Mouse (Mus musculus): ENCODE results near the gene Gm13276. TPM values are rescaled to one million over a fixed set of nuclear protein-coding genes. Genes with fewer than 3 reads are reported as not detected.
"Not testable (repeated sequence)": the region's sequence is repeated elsewhere in the genome, so short reads cannot be mapped to it uniquely, and the experiment has no call there.

The Gm13276 gene
- polyA plus RNA-seq, 1 experiment: not detected

GRCm38 (mm10) chr4:88782335-88782734 lies 3.2 kb upstream of the Gm13276 start:
- not testable (repeated sequence) for DNase-seq (ENCODE audit: low spot score)

GRCm38 (mm10) chr4:88788402-88788801 lies 2.9 kb downstream of the Gm13276 start, which contains the start of gene Gm13277:
Gm13277 (plus strand) TSS chr4:88788632.
- not testable (repeated sequence) for DNase-seq (ENCODE audit: low spot score)

- not testable (repeated sequence) for DNase-seq (ENCODE audit: low spot score)
These were observed 5.7 kb downstream of the Gm13276 start, which contains the start of gene Gm13278 for GRCm38 (mm10) chr4:88791250-88791649. Gm13278 (plus strand) TSS chr4:88791550.

GRCm38 (mm10) chr4:88793936-88794675 lies 8.6 kb downstream of the Gm13276 start, which contains the start of gene Gm13275:
Gm13275 (plus strand) TSS chr4:88794487.
- peak; percentile 89 for DNase-seq (ENCODE audit: low spot score)

GRCm38 (mm10) chr4:88797097-88797496 lies 11.6 kb downstream of the Gm13276 start, which contains the start of gene Gm13279:
Gm13279 (plus strand) TSS chr4:88797397.
- not testable (repeated sequence) for DNase-seq (ENCODE audit: low spot score)

- not testable (repeated sequence) for DNase-seq (ENCODE audit: low spot score)
These were observed 13.9 kb downstream of the Gm13276 start, which contains the start of gene Gm13285 for GRCm38 (mm10) chr4:88799365-88799764. Gm13285 (plus strand) TSS chr4:88799665.

- not testable (repeated sequence) for DNase-seq (ENCODE audit: low spot score)
These were observed 17.4 kb downstream of the Gm13276 start, which contains the start of gene Gm13287 for GRCm38 (mm10) chr4:88802954-88803353. Gm13287 (plus strand) TSS chr4:88803254.

- DNase-seq (ENCODE audit: low spot score): not testable (repeated sequence)
These were observed 19.7 kb downstream of the Gm13276 start, which contains the start of gene Gm13288 for GRCm38 (mm10) chr4:88805231-88805630. Gm13288 (plus strand) TSS chr4:88805531.

- not testable (repeated sequence) for DNase-seq (ENCODE audit: low spot score)
These were observed 20.3 kb downstream of the Gm13276 start for GRCm38 (mm10) chr4:88805761-88806160.

- no peak for DNase-seq (ENCODE audit: low spot score)
These were observed 30.4 kb downstream of the Gm13276 start, which contains the start of gene Ifna7 for GRCm38 (mm10) chr4:88815928-88816327. Ifna7 (plus strand) TSS chr4:88816228.

GRCm38 (mm10) chr4:88819659-88820058 lies 34.1 kb downstream of the Gm13276 start, which contains the start of gene Ifna11:
Ifna11 (plus strand) TSS chr4:88819959.
- no peak for DNase-seq (ENCODE audit: low spot score)

GRCm38 (mm10) chr4:88822995-88823394 lies 37.5 kb downstream of the Gm13276 start:
- DNase-seq (ENCODE audit: low spot score): no peak

- not testable (repeated sequence) for DNase-seq (ENCODE audit: low spot score)
These were observed 41.6 kb downstream of the Gm13276 start, which contains the start of gene Ifna6 for GRCm38 (mm10) chr4:88827116-88827515. Ifna6 (plus strand) TSS chr4:88827416.

- DNase-seq (ENCODE audit: low spot score): no peak
These were observed 45.0 kb downstream of the Gm13276 start for GRCm38 (mm10) chr4:88830523-88830922.

GRCm38 (mm10) chr4:88835225-88835624 lies 49.7 kb downstream of the Gm13276 start, which contains the start of gene Ifna5:
Ifna5 (plus strand) TSS chr4:88835525.
- DNase-seq (ENCODE audit: low spot score): not testable (repeated sequence)

Other genes with a start within 250 kb of the Gm13276 start
- not detected in 2 replicates for gene Ifna15, start 227.5 kb upstream of the Gm13276 start, polyA plus RNA-seq (2012; rRNA removed)
- not detected in 2 replicates for gene Ifna14, start 213.9 kb upstream of the Gm13276 start, polyA plus RNA-seq (2012; rRNA removed)
- gene Ifna9, start 193.3 kb upstream of the Gm13276 start, polyA plus RNA-seq (2012; rRNA removed): not detected in 2 replicates
- not detected in 2 replicates for gene Ifna12, start 182.3 kb upstream of the Gm13276 start, polyA plus RNA-seq (2012; rRNA removed)
- gene C87499, start 151.3 kb upstream of the Gm13276 start, polyA plus RNA-seq (2012; rRNA removed): not detected in 2 replicates
- not detected in 2 replicates for gene Ifna13, start 141.2 kb upstream of the Gm13276 start, polyA plus RNA-seq (2012; rRNA removed)
- not detected in 2 replicates for gene Ifna16, start 108.8 kb upstream of the Gm13276 start, polyA plus RNA-seq (2012; rRNA removed)
- not detected in 2 replicates for gene Ifna2, start 101.8 kb upstream of the Gm13276 start, polyA plus RNA-seq (2012; rRNA removed)
- not detected in 2 replicates for gene Ifnab, start 94.3 kb upstream of the Gm13276 start, polyA plus RNA-seq (2012; rRNA removed)
- 0.25 and 0.66 TPM in 2 replicates for gene Gm26566, start 63.9 kb upstream of the Gm13276 start, polyA plus RNA-seq (2012; rRNA removed)
- gene Klhl9, start 63.2 kb upstream of the Gm13276 start, polyA plus RNA-seq (2012; rRNA removed): 40.0 and 42.0 TPM in 2 replicates
- gene Gm13271, start 30.8 kb upstream of the Gm13276 start, polyA plus RNA-seq (2012; rRNA removed): not detected in 2 replicates
- 0.04 and 0.10 TPM in 2 replicates for gene Gm13283, start 25.6 kb upstream of the Gm13276 start, polyA plus RNA-seq (2012; rRNA removed)
- 0.07 TPM in 1 of 2 replicates, not detected in the other for gene Gm13290, start 11.9 kb upstream of the Gm13276 start, polyA plus RNA-seq (2012; rRNA removed)
- gene Gm13289, start 8.8 kb upstream of the Gm13276 start, polyA plus RNA-seq (2012; rRNA removed): not detected in 2 replicates
- gene Gm13272, start 5.9 kb upstream of the Gm13276 start, polyA plus RNA-seq (2012; rRNA removed): not detected in 2 replicates
- 0.12 TPM in 1 of 2 replicates, not detected in the other for gene Ifnz, start 3.6 kb upstream of the Gm13276 start, polyA plus RNA-seq (2012; rRNA removed)
- gene Gm13277, start 2.9 kb downstream of the Gm13276 start, polyA plus RNA-seq (2012; rRNA removed): not detected in 2 replicates
- not detected in 2 replicates for gene Gm13278, start 5.8 kb downstream of the Gm13276 start, polyA plus RNA-seq (2012; rRNA removed)
- not detected in 2 replicates for gene Gm13275, start 8.8 kb downstream of the Gm13276 start, polyA plus RNA-seq (2012; rRNA removed)
- not detected in 2 replicates for gene Gm13279, start 11.7 kb downstream of the Gm13276 start, polyA plus RNA-seq (2012; rRNA removed)
- gene Gm13285, start 14.0 kb downstream of the Gm13276 start, polyA plus RNA-seq (2012; rRNA removed): 0.07 TPM in 1 of 2 replicates, not detected in the other
- 0.15 TPM in 1 of 2 replicates, not detected in the other for gene Gm13287, start 17.5 kb downstream of the Gm13276 start, polyA plus RNA-seq (2012; rRNA removed)
- gene Gm13288, start 19.8 kb downstream of the Gm13276 start, polyA plus RNA-seq (2012; rRNA removed): 0.01 TPM in 1 of 2 replicates, not detected in the other
- gene Ifna7, start 30.5 kb downstream of the Gm13276 start, polyA plus RNA-seq (2012; rRNA removed): not detected in 2 replicates
- gene Ifna11, start 34.2 kb downstream of the Gm13276 start, polyA plus RNA-seq (2012; rRNA removed): not detected in 2 replicates
- gene Ifna6, start 41.7 kb downstream of the Gm13276 start, polyA plus RNA-seq (2012; rRNA removed): not detected in 2 replicates
- not detected in 2 replicates for gene Ifna5, start 49.8 kb downstream of the Gm13276 start, polyA plus RNA-seq (2012; rRNA removed)
- not detected in 2 replicates for gene Ifna4, start 56.2 kb downstream of the Gm13276 start, polyA plus RNA-seq (2012; rRNA removed)
- gene Ifna1, start 64.4 kb downstream of the Gm13276 start, polyA plus RNA-seq (2012; rRNA removed): not detected in 2 replicates
- 0.48 and 0.80 TPM in 2 replicates for gene Ifne, start 94.5 kb downstream of the Gm13276 start, polyA plus RNA-seq (2012; rRNA removed)

Data from urinary bladder, adult 2 months (tissue).